Comparison of ENCODE assay signal across 8 mouse cellular contexts in the genomic region with DNA sequence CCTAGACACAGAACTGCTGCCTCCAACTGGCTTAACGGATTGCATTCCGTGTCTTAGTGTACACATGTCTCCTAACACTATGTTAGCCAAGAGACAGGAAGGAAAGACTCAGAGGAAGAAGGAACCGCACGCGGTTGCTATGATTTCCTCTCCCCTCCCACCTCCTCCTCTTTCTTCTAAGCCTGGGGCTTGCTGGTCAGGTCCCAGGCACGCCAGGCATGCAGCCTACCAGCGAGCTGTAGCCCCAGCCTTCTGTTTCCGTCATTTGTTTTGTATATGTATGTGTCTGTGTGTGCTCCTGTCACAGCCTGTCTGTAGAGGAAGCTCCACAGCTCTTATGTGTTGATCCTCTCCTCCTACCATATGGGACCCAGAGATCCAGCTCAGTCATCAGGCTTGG. TPM values are rescaled to one million over a fixed set of nuclear protein-coding genes. Genes with fewer than 3 reads are reported as not detected.
DNase-seq lines count a peak whose midpoint lies in the region; ATAC-seq and TF ChIP-seq lines count a peak whose summit lies in the region.

No protein-coding gene starts in this region.

- no peaks in the 10 kb centered on the region for H3K4me1 ChIP-seq in midbrain, embryonic 14.5 days (ENCODE audit: control insufficient read depth, insufficient read depth, low read length)
- H3K4me1 ChIP-seq in midbrain, postnatal 0 days (ENCODE audit: insufficient read depth, low read length): no peaks in the 10 kb centered on the region
- H3K4me1 ChIP-seq in forebrain, embryonic 16.5 days (replicated peaks; ENCODE audit: control insufficient read depth, insufficient read depth, low read length): no peaks in the 10 kb centered on the region
- H3K4me1 ChIP-seq in liver, embryonic 11.5 days (replicated peaks; ENCODE audit: control insufficient read depth, insufficient read depth, low read length): 0 out of 2 replicates have a peak, but pooled peaks cover 2% of the 10 kb centered on the region

- no peak for TF ChIP-seq CTCF in midbrain, postnatal 0 days (IDR thresholded peaks at IDR 0.05)

- H3K9me3 ChIP-seq in midbrain, embryonic 14.5 days (ENCODE audit: control insufficient read depth, low read length): no peaks in the 10 kb centered on the region
- H3K9me3 ChIP-seq in midbrain, postnatal 0 days (ENCODE audit: low read length): no peaks in the 10 kb centered on the region
- no peaks in the 10 kb centered on the region for H3K9me3 ChIP-seq in forebrain, embryonic 16.5 days (ENCODE audit: control insufficient read depth, low read length)
- H3K9me3 ChIP-seq in liver, embryonic 11.5 days (ENCODE audit: control insufficient read depth, low read length): no peaks in the 10 kb centered on the region

- 75% methylated on average over 8 of the region's 8 CpGs for WGBS in midbrain, embryonic 14.5 days
- WGBS in midbrain, postnatal 0 days: 54% methylated on average over 8 of the region's 8 CpGs
- WGBS in forebrain, embryonic 16.5 days: 58% methylated on average over 8 of the region's 8 CpGs
- WGBS in liver, embryonic 11.5 days: 34% methylated on average over 8 of the region's 8 CpGs

- H3K27me3 ChIP-seq in midbrain, embryonic 14.5 days (ENCODE audit: control insufficient read depth, insufficient read depth, low read length): no peaks in the 10 kb centered on the region
- no peaks in the 10 kb centered on the region for H3K27me3 ChIP-seq in midbrain, postnatal 0 days (ENCODE audit: insufficient read depth, low read length)
- no peaks in the 10 kb centered on the region for H3K27me3 ChIP-seq in forebrain, embryonic 16.5 days (replicated peaks; ENCODE audit: control insufficient read depth, insufficient read depth, low read length)
- no peaks in the 10 kb centered on the region for H3K27me3 ChIP-seq in liver, embryonic 11.5 days (replicated peaks; ENCODE audit: control insufficient read depth, insufficient read depth, low read length)

- H3K27ac ChIP-seq in midbrain, embryonic 14.5 days (replicated peaks; ENCODE audit: low read depth, low read length): no peak overlapping the region
- no peak overlapping the region for H3K27ac ChIP-seq in midbrain, postnatal 0 days (ENCODE audit: low read depth, low read length)
- H3K27ac ChIP-seq in forebrain, embryonic 16.5 days (ENCODE audit: low read length): no peak overlapping the region
- H3K27ac ChIP-seq in liver, embryonic 11.5 days (ENCODE audit: low read depth, low read length): peak overlapping the region; percentile 46; the same call in 1 of the 2 replicates

- no peak overlapping the region for H3K4me2 ChIP-seq in midbrain, embryonic 14.5 days (ENCODE audit: low read length)
- no peak overlapping the region for H3K4me2 ChIP-seq in midbrain, postnatal 0 days (ENCODE audit: low read depth, low read length, poor library complexity, severe bottlenecking)
- H3K4me2 ChIP-seq in forebrain, embryonic 16.5 days (ENCODE audit: low read length): no peak overlapping the region
- no peak overlapping the region for H3K4me2 ChIP-seq in liver, embryonic 11.5 days

- peak; percentile 33 for DNase-seq in midbrain, embryonic 14.5 days
- DNase-seq in midbrain, postnatal 0 days (ENCODE audit: low spot score): no peak
- peak; percentile 85 for DNase-seq in induced T-regulatory cell, adult 2 months (ENCODE audit: low read depth)
- DNase-seq in liver, embryonic 11.5 days (ENCODE audit: low spot score): peak; percentile 42
- no peak for DNase-seq in testis, postnatal 14 days (ENCODE audit: low spot score)
- no peak for DNase-seq in ovary, postnatal 10 days (ENCODE audit: low spot score)

- H3K9ac ChIP-seq in midbrain, embryonic 14.5 days (replicated peaks; ENCODE audit: low read length): no peak overlapping the region
- no peak overlapping the region for H3K9ac ChIP-seq in midbrain, postnatal 0 days (replicated peaks; ENCODE audit: low read length, poor library complexity, severe bottlenecking)
- no peak overlapping the region for H3K9ac ChIP-seq in forebrain, embryonic 16.5 days (replicated peaks; ENCODE audit: low read depth, low read length)
- H3K9ac ChIP-seq in liver, embryonic 11.5 days (ENCODE audit: low read depth, low read length): no peak overlapping the region

- H3K36me3 ChIP-seq in midbrain, embryonic 14.5 days (ENCODE audit: control insufficient read depth, insufficient read depth, low read length): no peaks in the 10 kb centered on the region
- H3K36me3 ChIP-seq in midbrain, postnatal 0 days (ENCODE audit: insufficient read depth, low read length): no peaks in the 10 kb centered on the region
- no peaks in the 10 kb centered on the region for H3K36me3 ChIP-seq in forebrain, embryonic 16.5 days (ENCODE audit: control insufficient read depth, insufficient read depth)
- no peaks in the 10 kb centered on the region for H3K36me3 ChIP-seq in liver, embryonic 11.5 days (ENCODE audit: control insufficient read depth, insufficient read depth, low read length)

- ATAC-seq in midbrain, embryonic 14.5 days (ENCODE audit: low FRiP score, low TSS enrichment): no peak
- no peak for ATAC-seq in midbrain, postnatal 0 days (ENCODE audit: low FRiP score)
- peak; percentile 61; the same call in 1 of the 2 replicates for ATAC-seq in forebrain, embryonic 16.5 days
- peak; percentile 63 for ATAC-seq in liver, embryonic 11.5 days (replicated peaks; ENCODE audit: low FRiP score)
- ATAC-seq in neutrophil, adult 5-6 weeks (ENCODE audit: extremely low read depth, insufficient number of reproducible peaks, low FRiP score, poor library complexity, severe bottlenecking): peak; percentile 64

- no peak overlapping the region for H3K4me3 ChIP-seq in midbrain, embryonic 14.5 days (replicated peaks; ENCODE audit: low read depth, low read length)
- H3K4me3 ChIP-seq in midbrain, postnatal 0 days (ENCODE audit: low read depth, low read length): no peak overlapping the region
- H3K4me3 ChIP-seq in forebrain, embryonic 16.5 days (replicated peaks; ENCODE audit: low read length): no peak overlapping the region
- H3K4me3 ChIP-seq in liver, embryonic 11.5 days (ENCODE audit: low read depth, low read length): no peak overlapping the region

RNA-seq across cellular contexts. Expression of a gene that starts 20.6 kb away (rescaled TPM):
- polyA plus RNA-seq in midbrain, embryonic 14.5 days (2014; fragmentation: Nextera tagmentation; extraction: Ambion mirVana): 47.9 and 60.2 TPM in 2 replicates
- 133 and 155 TPM in 2 replicates for total RNA-seq in midbrain, postnatal 0 days (2014; rRNA removed)
- polyA plus RNA-seq in midbrain, postnatal 0 days (2015; fragmentation: Nextera tagmentation; extraction: Ambion mirVana): 48.8 and 68.1 TPM in 2 replicates
- 78.1 and 84.2 TPM in 2 replicates for polyA plus RNA-seq in forebrain, embryonic 16.5 days (2015; fragmentation: Nextera tagmentation; extraction: Ambion mirVana)
- 17.7 and 18.3 TPM in 2 replicates for polyA plus RNA-seq in liver, embryonic 11.5 days (2014; fragmentation: Nextera tagmentation; extraction: Ambion mirVana)
- total RNA-seq in neutrophil, adult 5-6 weeks (2017): 10.9 and 12.1 TPM in 2 replicates

Comparison
In these comparisons a context has a peak if more than half of its experiments do, and no peak if none do; other contexts are left out.
1. DNase-seq: peak in midbrain, embryonic 14.5 days (single experiment), induced T-regulatory cell, adult 2 months (single experiment) and liver, embryonic 11.5 days (single experiment); none in midbrain, postnatal 0 days (single experiment), testis, postnatal 14 days (single experiment) and ovary, postnatal 10 days (single experiment).
2. ATAC-seq: peak in forebrain, embryonic 16.5 days (single experiment), liver, embryonic 11.5 days (single experiment) and neutrophil, adult 5-6 weeks (single experiment); none in midbrain, embryonic 14.5 days (single experiment) and midbrain, postnatal 0 days (single experiment).